Mouse (Mus musculus): ENCODE results near the gene Nfyc.

GRCm38 (mm10) chr4:120879386-120879785, 48.0 kb upstream of the Nfyc start:
- TF ChIP-seq ZC3H11A (IDR thresholded peaks at IDR 0.05; ENCODE audit: borderline replicate concordance, low read depth, low read length) (no peak), CHD2 (IDR thresholded peaks at IDR 0.05; ENCODE audit: low read depth, low read length) (no peak)

Measured in ES-E14 (cell line).